Mouse (Mus musculus) MEL (cell line): ENCODE measurements around the gene 4930512M02Rik. TPM values are rescaled to one million over a fixed set of nuclear protein-coding genes. Genes with fewer than 3 reads are reported as not detected.

Experiments
- DNase-seq: peaks from one replicate; pipeline ENCODE4 v3.0.0; 2011; ENCODE audit warnings: low read depth, low spot score
- H3K27ac ChIP-seq: 2 replicates; pipeline ENCODE4 v1.5.1; 2012; ENCODE audit warnings: low read depth, mild to moderate bottlenecking, control low read depth, low read length, moderate library complexity; ENCODE audit not compliant: control insufficient read depth
- H3K27me3 ChIP-seq, 2 experiments: fragments of 150-350 bp in 1 of 2; sonication (generic) in 1 of 2; 2 replicates each; pipeline ENCODE4 v1.6.1; 2012; ENCODE audit warnings: low read length in 2 of 2, mild to moderate bottlenecking in 2 of 2, improper control_type of control experiment in 1 of 2, moderate library complexity in 1 of 2; ENCODE audit not compliant: insufficient read depth in 2 of 2, control insufficient read depth in 1 of 2
- H3K36me3 ChIP-seq, 2 experiments: 2 replicates each; pipeline ENCODE4 v1.6.1; 2012 to 2014; ENCODE audit warnings: low read length in 2 of 2, improper control_type of control experiment in 1 of 2, inconsistent platforms in 1 of 2, mild to moderate bottlenecking in 1 of 2; ENCODE audit not compliant: insufficient read depth in 2 of 2, control insufficient read depth in 1 of 2
- H3K4me1 ChIP-seq, 2 experiments: fragments of 150-350 bp in 1 of 2; sonication (generic) in 1 of 2; 2 replicates each; pipeline ENCODE4 v1.6.1; 2012; ENCODE audit warnings: low read length in 2 of 2, improper control_type of control experiment in 1 of 2, mild to moderate bottlenecking in 1 of 2; ENCODE audit not compliant: insufficient read depth in 2 of 2, control insufficient read depth in 1 of 2
- H3K4me3 ChIP-seq, 2 experiments: fragments of 150-350 bp in 1 of 2; sonication (generic) in 1 of 2; 2 replicates each; pipeline ENCODE4 v1.5.1; 2012; ENCODE audit warnings: low read depth in 2 of 2, low read length in 2 of 2, mild to moderate bottlenecking in 2 of 2, moderate library complexity in 2 of 2, control low read depth in 1 of 2, improper control_type of control experiment in 1 of 2; ENCODE audit not compliant: control insufficient read depth in 1 of 2, insufficient read depth in 1 of 2
- H3K79me2 ChIP-seq: 2 replicates; pipeline ENCODE4 v1.6.1; 2012; ENCODE audit warnings: mild to moderate bottlenecking, low read length, moderate library complexity; ENCODE audit not compliant: control insufficient read depth, poor library complexity, insufficient read depth
- H3K9ac ChIP-seq: 2 replicates; pipeline ENCODE4 v1.6.1; 2012; ENCODE audit warnings: low read depth, mild to moderate bottlenecking, control low read depth, low read length, moderate library complexity; ENCODE audit not compliant: control insufficient read depth, poor library complexity, severe bottlenecking
- H3K9me3 ChIP-seq: fragments of 150-350 bp; sonication (generic); replicated peaks from 2 replicates; pipeline ENCODE4 v1.6.1; 2012; ENCODE audit warnings: mild to moderate bottlenecking, low read length, improper control_type of control experiment, moderate library complexity; ENCODE audit not compliant: insufficient read depth
- CHD1 ChIP-seq: IDR thresholded peaks from 2 replicates; pipeline ENCODE4 v1.6.1; 2012; ENCODE audit warnings: low read depth, mild to moderate bottlenecking, inconsistent platforms, low read length, improper control_type of control experiment
- CHD2 ChIP-seq: IDR thresholded peaks from 2 replicates; pipeline ENCODE4 v1.6.1; 2011; ENCODE audit warnings: low read length, improper control_type of control experiment
- CTCF ChIP-seq, 3 experiments: IDR thresholded peaks in 2 of 3; conservative IDR thresholded peaks in 1 of 3; 2 replicates each; pipeline ENCODE4 v1.5.1; 2011 to 2012; ENCODE audit warnings: low read length in 3 of 3, low read depth in 2 of 3, mild to moderate bottlenecking in 2 of 3, improper control_type of control experiment in 1 of 3, inconsistent platforms in 1 of 3, mixed read lengths in 1 of 3, moderate library complexity in 1 of 3; ENCODE audit not compliant: control insufficient read depth in 1 of 3, insufficient read depth in 1 of 3, poor library complexity in 1 of 3, severe bottlenecking in 1 of 3
- ELF1 ChIP-seq: IDR thresholded peaks from 2 replicates; pipeline ENCODE4 v1.6.1; 2014; ENCODE audit warnings: low read depth, mild to moderate bottlenecking, inconsistent platforms, low read length, improper control_type of control experiment, moderate library complexity
- EP300 ChIP-seq, 2 experiments: IDR thresholded peaks; 2 replicates each; pipeline ENCODE4 v1.6.1; 2011; ENCODE audit warnings: improper control_type of control experiment in 2 of 2, low read length in 2 of 2, low read depth in 1 of 2, mild to moderate bottlenecking in 1 of 2
- GABPA ChIP-seq: IDR thresholded peaks from 2 replicates; pipeline ENCODE4 v1.6.1; 2012; ENCODE audit warnings: low read depth, mild to moderate bottlenecking, inconsistent platforms, low read length, improper control_type of control experiment, moderate library complexity
- GATA1 ChIP-seq: IDR thresholded peaks from 2 replicates; pipeline ENCODE4 v1.6.1; 2011; ENCODE audit warnings: low read depth, low read length, improper control_type of control experiment
- HCFC1 ChIP-seq: IDR thresholded peaks from 2 replicates; pipeline ENCODE4 v1.6.1; 2012; ENCODE audit warnings: low read depth, mild to moderate bottlenecking, inconsistent platforms, low read length, improper control_type of control experiment, moderate library complexity
- JUND ChIP-seq: IDR thresholded peaks from 2 replicates; pipeline ENCODE4 v1.6.1; 2011; ENCODE audit warnings: low read depth, mild to moderate bottlenecking, improper control_type of control experiment, low read length
- MAFK ChIP-seq: IDR thresholded peaks from 2 replicates; pipeline ENCODE4 v1.6.1; 2011; ENCODE audit warnings: low read depth, mild to moderate bottlenecking, low read length, improper control_type of control experiment, borderline replicate concordance
- MAX ChIP-seq: IDR thresholded peaks from 2 replicates; pipeline ENCODE4 v1.6.1; 2011; ENCODE audit warnings: low read length, improper control_type of control experiment
- MAZ ChIP-seq: IDR thresholded peaks from 2 replicates; pipeline ENCODE4 v1.6.1; 2012; ENCODE audit warnings: low read depth, mild to moderate bottlenecking, inconsistent platforms, low read length, improper control_type of control experiment
- MEF2A ChIP-seq: IDR thresholded peaks from 2 replicates; pipeline ENCODE4 v1.6.1; 2014; ENCODE audit warnings: low read depth, mild to moderate bottlenecking, inconsistent platforms, low read length, improper control_type of control experiment; ENCODE audit not compliant: poor library complexity, insufficient replicate concordance, severe bottlenecking; ENCODE audit errors: extremely low read depth
- MYB ChIP-seq: IDR thresholded peaks from 2 replicates; pipeline ENCODE4 v1.6.1; 2011; ENCODE audit warnings: mild to moderate bottlenecking, low read depth, low read length, improper control_type of control experiment
- MYC ChIP-seq: IDR thresholded peaks from 2 replicates; pipeline ENCODE4 v1.6.1; 2011; ENCODE audit warnings: low read depth, mild to moderate bottlenecking, low read length, improper control_type of control experiment, moderate library complexity
- NELFE ChIP-seq: IDR thresholded peaks from 2 replicates; pipeline ENCODE4 v1.6.1; 2011; ENCODE audit warnings: low read depth, low read length, improper control_type of control experiment
- NRF1 ChIP-seq: IDR thresholded peaks from 2 replicates; pipeline ENCODE4 v1.6.1; 2014; ENCODE audit warnings: low read depth, mild to moderate bottlenecking, inconsistent platforms, low read length, improper control_type of control experiment, moderate library complexity; ENCODE audit not compliant: poor library complexity, insufficient read depth, severe bottlenecking
- POLR2A ChIP-seq, 2 experiments: IDR thresholded peaks; 2 replicates each; pipeline ENCODE4 v1.6.1; 2011 to 2012; ENCODE audit warnings: low read length in 2 of 2, mild to moderate bottlenecking in 2 of 2, control low read depth in 1 of 2, improper control_type of control experiment in 1 of 2, low read depth in 1 of 2, moderate library complexity in 1 of 2; ENCODE audit not compliant: control insufficient read depth in 1 of 2, insufficient read depth in 1 of 2, poor library complexity in 1 of 2
- POLR2AphosphoS2 ChIP-seq: IDR thresholded peaks from 2 replicates; pipeline ENCODE4 v1.6.1; 2011; ENCODE audit warnings: low read length, improper control_type of control experiment
- POLR2AphosphoS5 ChIP-seq: IDR thresholded peaks from 2 replicates; pipeline ENCODE4 v1.6.1; 2012; ENCODE audit warnings: low read depth, borderline replicate concordance, mild to moderate bottlenecking, inconsistent platforms, low read length, moderate library complexity, mixed read lengths
- RAD21 ChIP-seq: IDR thresholded peaks from 2 replicates; pipeline ENCODE4 v1.6.1; 2011; ENCODE audit warnings: mild to moderate bottlenecking, low read depth, low read length, improper control_type of control experiment
- RCOR1 ChIP-seq: IDR thresholded peaks from 2 replicates; pipeline ENCODE4 v1.6.1; 2012; ENCODE audit warnings: low read depth, mild to moderate bottlenecking, inconsistent platforms, low read length, improper control_type of control experiment
- SIN3A ChIP-seq: IDR thresholded peaks from 2 replicates; pipeline ENCODE4 v1.6.1; 2012; ENCODE audit warnings: low read length, improper control_type of control experiment, inconsistent platforms
- SMC3 ChIP-seq: IDR thresholded peaks from 2 replicates; pipeline ENCODE4 v1.6.1; 2011; ENCODE audit warnings: low read depth, low read length, improper control_type of control experiment
- TAL1 ChIP-seq: IDR thresholded peaks from 2 replicates; pipeline ENCODE4 v1.6.1; 2012; ENCODE audit warnings: mild to moderate bottlenecking, inconsistent platforms, low read length, moderate library complexity, mixed read lengths
- TBP ChIP-seq: IDR thresholded peaks from 2 replicates; pipeline ENCODE4 v1.8.0; 2011; ENCODE audit warnings: low read depth, low read length, improper control_type of control experiment
- TCF12 ChIP-seq: IDR thresholded peaks from 2 replicates; pipeline ENCODE4 v1.6.1; 2014; ENCODE audit warnings: low read depth, mild to moderate bottlenecking, inconsistent platforms, low read length, improper control_type of control experiment, moderate library complexity
- UBTF ChIP-seq: IDR thresholded peaks from 2 replicates; pipeline ENCODE4 v1.6.1; 2012; ENCODE audit warnings: low read depth, mild to moderate bottlenecking, inconsistent platforms, low read length, improper control_type of control experiment, moderate library complexity, borderline replicate concordance; ENCODE audit not compliant: insufficient read depth
- USF1 ChIP-seq: IDR thresholded peaks from 2 replicates; pipeline ENCODE4 v1.6.1; 2014; ENCODE audit warnings: low read depth, mild to moderate bottlenecking, inconsistent platforms, low read length, improper control_type of control experiment, moderate library complexity
- USF2 ChIP-seq, 2 experiments: IDR thresholded peaks; 2 replicates each; pipeline ENCODE4 v1.6.1; 2011 to 2012; ENCODE audit warnings: improper control_type of control experiment in 2 of 2, low read length in 2 of 2, borderline replicate concordance in 1 of 2, inconsistent platforms in 1 of 2, low read depth in 1 of 2, mild to moderate bottlenecking in 1 of 2; ENCODE audit not compliant: insufficient read depth in 1 of 2
- ZC3H11A ChIP-seq: IDR thresholded peaks from 2 replicates; pipeline ENCODE4 v1.6.1; 2012; ENCODE audit warnings: low read depth, mild to moderate bottlenecking, inconsistent platforms, low read length, improper control_type of control experiment
- ZKSCAN1 ChIP-seq: IDR thresholded peaks from 2 replicates; pipeline ENCODE4 v1.6.1; 2012; ENCODE audit warnings: low read depth, mild to moderate bottlenecking, inconsistent platforms, low read length, improper control_type of control experiment, moderate library complexity
- ZNF384 ChIP-seq: IDR thresholded peaks from 2 replicates; pipeline ENCODE4 v1.6.1; 2012; ENCODE audit warnings: low read depth, mild to moderate bottlenecking, inconsistent platforms, low read length, improper control_type of control experiment
- polyA plus RNA-seq, 2 experiments: library from polyadenylated mRNA; stranded (reverse) in 1 of 2; unstranded in 1 of 2; fragments of >175 nt in 1 of 2; fragments of >200 nt in 1 of 2; gene quantifications; 2 replicates each; pipeline versions ENCODE4 v1.2.1 to v1.2.4; 2012; ENCODE audit warnings: low replicate concordance in 2 of 2, low read depth in 1 of 2; ENCODE audit not compliant: insufficient read length in 2 of 2, insufficient read depth in 1 of 2, missing spikeins in 1 of 2
- total RNA-seq: library from RNA; depleted of rRNA; stranded (reverse); fragments of 300-350 nt; gene quantifications from 2 replicates; pipeline ENCODE4 v1.2.3, GENCODE M21; 2012

4930512M02Rik gene
- total and polyA plus RNA-seq, 3 experiments, result not detected

DNA sequence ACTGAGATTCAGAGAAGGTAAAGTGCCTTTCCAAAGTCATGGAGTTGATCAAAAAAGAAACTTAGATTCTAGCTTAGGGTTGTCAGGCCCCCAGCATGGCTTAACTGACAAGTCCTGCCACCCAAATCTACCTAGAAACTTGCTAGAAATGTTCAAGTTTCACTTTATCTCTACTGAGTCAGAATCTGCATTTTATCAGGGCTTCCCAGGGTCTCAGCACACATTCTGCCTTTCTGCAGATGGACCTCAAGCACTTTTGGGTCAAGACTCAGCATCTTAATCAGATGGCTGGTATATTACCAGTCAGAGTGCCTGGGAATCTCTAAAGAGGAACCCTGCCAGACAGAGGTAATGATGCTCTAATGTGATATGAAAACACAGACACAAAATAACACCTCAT is 56.9 kb downstream of the 4930512M02Rik start (continued):
- TF ChIP-seq CHD1 (no peak), POLR2A (IDR thresholded peaks at IDR 0.05; ENCODE audit: control insufficient read depth in 1 of 2, insufficient read depth in 1 of 2, low read depth in 1 of 2, low read length in 2 of 2, poor library complexity in 1 of 2) (0 out of 4 replicates have a peak, but pooled peaks of 1 of the 2 experiments have one; percentile 31)

DNA sequence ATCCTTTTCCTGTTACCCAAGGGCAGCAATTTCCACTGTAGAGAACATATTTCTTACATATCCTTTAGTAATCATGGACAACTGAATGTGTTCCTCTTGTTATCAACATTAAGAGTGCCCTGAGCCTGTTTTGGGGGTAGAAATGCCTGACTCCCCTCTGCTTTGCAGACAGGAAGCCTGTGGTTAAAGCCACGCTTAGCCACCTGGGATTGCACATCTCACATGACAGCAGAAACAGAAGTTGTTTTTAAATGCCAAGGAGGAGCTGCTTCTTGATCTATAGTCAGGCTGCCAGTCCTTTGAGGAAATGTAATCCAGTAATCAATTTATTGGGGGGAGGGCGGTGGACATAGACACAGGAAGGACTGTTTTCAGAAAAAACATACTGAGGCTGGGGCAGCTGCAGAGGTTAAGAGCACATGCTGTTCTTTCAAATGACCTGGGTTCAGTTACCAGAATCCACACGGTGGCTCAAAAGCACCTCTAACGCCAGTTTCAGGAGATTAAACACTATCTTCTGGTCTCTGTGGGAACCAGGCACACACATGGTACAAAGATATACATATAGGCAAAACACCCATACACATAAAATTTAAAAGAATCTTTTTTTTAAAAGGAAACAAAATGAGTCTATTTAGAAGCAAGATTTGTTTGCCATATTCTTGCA is 58.0 kb downstream of the 4930512M02Rik start:
- Histone ChIP-seq H3K4me3 (peak overlapping the region in 1 of 2 experiments; percentile 17; a peak in 2 of 4 replicates), H3K27ac (peak overlapping the region; percentile 83), H3K9ac (peak overlapping the region; percentile 48), H3K4me1 (peaks cover 52 to 61% of the 10 kb centered on the region in 2 experiments), H3K9me3 (no peaks in the 10 kb centered on the region), H3K36me3 (peaks cover 0 to 69% of the 10 kb centered on the region in 2 experiments; a peak in 2 of 4 replicates), H3K79me2 (no peaks in the 10 kb centered on the region; the same call in 1 of the 2 replicates), H3K27me3 (no peaks in the 10 kb centered on the region)
- peak; percentile 89 for DNase-seq
- TF ChIP-seq MYB (no peak), RAD21 (peak; percentile 6), EP300 (IDR thresholded peaks at IDR 0.05; ENCODE audit: low read depth in 1 of 2, low read length in 2 of 2) (peak; percentile 73 to 77; a peak in 3 of 4 replicates), POLR2AphosphoS5 (no peak), SIN3A (peak; percentile 89), GABPA (no peak), RCOR1 (peak; percentile 74), POLR2A (IDR thresholded peaks at IDR 0.05; ENCODE audit: control insufficient read depth in 1 of 2, insufficient read depth in 1 of 2, low read depth in 1 of 2, low read length in 2 of 2, poor library complexity in 1 of 2) (peak in 1 of 2 experiments; percentile 45; a peak in 1 of 4 replicates), ZC3H11A (no peak), ZNF384 (no peak), ZKSCAN1 (no peak), USF1 (peak; percentile 74), POLR2AphosphoS2 (0 out of 2 replicates have a peak, but pooled peaks have one; percentile 51), CHD1 (no peak), UBTF (no peak), NELFE (peak; percentile 22), TAL1 (peak; percentile 55), SMC3 (peak; percentile 31; the same call in 1 of the 2 replicates), CHD2 (no peak), USF2 (IDR thresholded peaks at IDR 0.05; ENCODE audit: borderline replicate concordance in 1 of 2, insufficient read depth in 1 of 2, low read depth in 1 of 2, low read length in 2 of 2) (no peak), MAZ (no peak), MAFK (no peak), CTCF (IDR thresholded peaks at IDR 0.05 in 2 of 3, conservative IDR thresholded peaks at IDR 0.05 in 1 of 3; ENCODE audit: control insufficient read depth in 1 of 3, insufficient read depth in 1 of 3, low read depth in 2 of 3, low read length in 3 of 3, poor library complexity in 1 of 3, severe bottlenecking in 1 of 3) (no peak), MEF2A (peak; percentile 10; the same call in 1 of the 2 replicates), ELF1 (0 out of 2 replicates have a peak, but pooled peaks have one; percentile 35), GATA1 (no peak; the same call in 1 of the 2 replicates), MYC (peak; percentile 85), TCF12 (peak; percentile 69), HCFC1 (peak; percentile 65), JUND (no peak), TBP (peak; percentile 80; the same call in 1 of the 2 replicates), NRF1 (no peak), MAX (peak; percentile 77)
